Mouse (Mus musculus) forebrain, postnatal 0 days (tissue): ENCODE measurements around the gene Adamts9. TPM values are rescaled to one million over a fixed set of nuclear protein-coding genes. Genes with fewer than 3 reads are reported as not detected.

Experiments used
- ATAC-seq: fragments of 200-750 bp; cut with Nextera tagmentation; 2 replicates; pipeline ENCODE4 v1.8.0; 2017; ENCODE audit warnings: mild to moderate bottlenecking, moderate library complexity
- DNase-seq: peaks from one replicate; pipeline ENCODE4 v3.0.0-alpha.2; 2015
- H3K27ac ChIP-seq: fragments of 300-500 bp; sonication (generic); 2 replicates; pipeline ENCODE4 v1.5.1; 2014; ENCODE audit warnings: low read depth, mild to moderate bottlenecking, antibody characterized with exemption, low read length, moderate library complexity, mixed read lengths
- H3K27me3 ChIP-seq: fragments of 300-500 bp; sonication (generic); 2 replicates; pipeline ENCODE4 v1.6.1; 2014; ENCODE audit warnings: mild to moderate bottlenecking, low read length, mixed read lengths; ENCODE audit not compliant: insufficient read depth
- H3K36me3 ChIP-seq: fragments of 300-500 bp; sonication (generic); 2 replicates; pipeline ENCODE4 v1.6.1; 2014; ENCODE audit warnings: mild to moderate bottlenecking, moderate library complexity; ENCODE audit not compliant: insufficient read depth
- H3K4me1 ChIP-seq: fragments of 300-500 bp; sonication (generic); 2 replicates; pipeline ENCODE4 v1.6.1; 2014; ENCODE audit warnings: antibody characterized with exemption; ENCODE audit not compliant: insufficient read depth
- H3K4me2 ChIP-seq: fragments of 300-500 bp; sonication (generic); 2 replicates; pipeline ENCODE4 v1.6.1; 2014; ENCODE audit warnings: low read depth, mild to moderate bottlenecking, moderate library complexity
- H3K4me3 ChIP-seq: fragments of 300-500 bp; sonication (generic); 2 replicates; pipeline ENCODE4 v1.5.1; 2014; ENCODE audit warnings: low read depth, low read length, mixed read lengths
- H3K9ac ChIP-seq: fragments of 300-500 bp; sonication (generic); 2 replicates; pipeline ENCODE4 v1.6.1; 2014; ENCODE audit warnings: mild to moderate bottlenecking
- H3K9me3 ChIP-seq: fragments of 300-500 bp; sonication (generic); 2 replicates; pipeline ENCODE4 v1.6.1; 2016; ENCODE audit warnings: low read length
- CTCF ChIP-seq: sonication (generic); IDR thresholded peaks from 2 replicates; pipeline ENCODE4 v1.5.1; 2016; ENCODE audit warnings: antibody characterized with exemption, control low read depth, low read depth
- WGBS: fragments of 180-500 bp; shearing (Covaris S2); extraction: QIAGEN DNeasy Blood & Tissue Kit; methylation state at CpG from one replicate; pipeline ENCODE4 v1.1.7; 2014; 5-methylcytosine and 5-hydroxymethylcytosine counted together
- polyA plus RNA-seq: library from polyadenylated mRNA; unstranded; fragments of >200 nt; fragmentation: Nextera tagmentation; extraction: Ambion mirVana; gene quantifications from 2 replicates; pipeline ENCODE4 v1.2.1, GENCODE M21; 2015
- total RNA-seq: library from RNA; depleted of rRNA; stranded (reverse); fragments of >200 nt; gene quantifications from 2 replicates; pipeline ENCODE4 v1.2.3, GENCODE M21; 2014

Adamts9 gene
- total and polyA plus RNA-seq, 2 experiments from 2014 or later: 0.62 to 7.3 TPM

- no peak for TF ChIP-seq CTCF
- H3K9ac ChIP-seq: no peak overlapping the region
- no peaks in the 10 kb centered on the region for H3K4me1 ChIP-seq
- WGBS: 92% methylated on average over 5 of the region's 5 CpGs
- ATAC-seq: no peak
- no peaks in the 10 kb centered on the region for H3K9me3 ChIP-seq
- H3K4me3 ChIP-seq: no peak overlapping the region
- no peak overlapping the region for H3K4me2 ChIP-seq
- no peaks in the 10 kb centered on the region for H3K27me3 ChIP-seq
- H3K27ac ChIP-seq: no peak overlapping the region
- no peaks in the 10 kb centered on the region for H3K36me3 ChIP-seq
- DNase-seq: no peak
These were observed 15.0 kb downstream of the Adamts9 start for GRCm38 (mm10) chr6:92928261-92928660.

GRCm38 (mm10) chr6:92924536-92924935 is 18.8 kb downstream of the Adamts9 start:
- no peak overlapping the region for H3K4me2 ChIP-seq
- no peaks in the 10 kb centered on the region for H3K9me3 ChIP-seq
- WGBS: 49% methylated on average over 8 of the region's 8 CpGs
- H3K27me3 ChIP-seq: no peaks in the 10 kb centered on the region
- no peak overlapping the region for H3K27ac ChIP-seq
- H3K36me3 ChIP-seq: no peaks in the 10 kb centered on the region
- no peaks in the 10 kb centered on the region for H3K4me1 ChIP-seq
- no peak for ATAC-seq
- DNase-seq: peak; percentile 15
- H3K9ac ChIP-seq: no peak overlapping the region
- TF ChIP-seq CTCF: no peak
- no peak overlapping the region for H3K4me3 ChIP-seq

GRCm38 (mm10) chr6:92921843-92922242 is 21.4 kb downstream of the Adamts9 start:
- no peak overlapping the region for H3K27ac ChIP-seq
- no peak for TF ChIP-seq CTCF
- no peaks in the 10 kb centered on the region for H3K27me3 ChIP-seq
- no peaks in the 10 kb centered on the region for H3K9me3 ChIP-seq
- 33% methylated on average over 4 of the region's 4 CpGs for WGBS
- no peaks in the 10 kb centered on the region for H3K4me1 ChIP-seq
- no peak overlapping the region for H3K4me3 ChIP-seq
- DNase-seq (no peak), ATAC-seq (no peak)
- H3K4me2 ChIP-seq: no peak overlapping the region
- H3K36me3 ChIP-seq: no peaks in the 10 kb centered on the region
- H3K9ac ChIP-seq: no peak overlapping the region

GRCm38 (mm10) chr6:92920938-92921689 is 22.2 kb downstream of the Adamts9 start:
- ATAC-seq: no peak
- 70% methylated on average over 10 of the region's 10 CpGs for WGBS
- H3K27ac ChIP-seq: no peak overlapping the region

DNA sequence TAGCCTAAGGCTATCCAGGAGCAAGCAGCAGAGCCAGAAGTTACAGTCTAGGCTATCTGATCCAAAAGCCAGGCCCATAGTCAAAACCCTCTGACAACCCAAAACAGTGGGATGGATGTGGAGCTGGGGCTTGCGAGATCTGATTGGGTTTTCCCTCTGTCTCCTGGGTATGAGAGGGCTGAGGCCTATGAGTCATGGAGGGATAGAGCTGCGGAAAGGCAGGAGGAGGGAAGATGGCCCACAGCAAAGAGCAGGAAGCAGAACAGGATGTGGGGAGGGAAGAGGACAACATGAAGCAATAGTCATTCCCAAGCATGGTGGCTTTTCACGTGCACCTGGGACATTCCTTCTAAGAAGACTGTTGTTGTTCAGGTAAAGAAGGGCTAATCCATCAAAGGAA is 32.7 kb downstream of the Adamts9 start:
- H3K4me1 ChIP-seq: no peaks in the 10 kb centered on the region
- ATAC-seq: no peak
- no peak overlapping the region for H3K27ac ChIP-seq
- H3K4me2 ChIP-seq: no peak overlapping the region
- H3K9me3 ChIP-seq: no peaks in the 10 kb centered on the region
- H3K9ac ChIP-seq: no peak overlapping the region
- no peaks in the 10 kb centered on the region for H3K36me3 ChIP-seq
- H3K27me3 ChIP-seq: no peaks in the 10 kb centered on the region
- 93% methylated on average over 3 of the region's 3 CpGs for WGBS
- H3K4me3 ChIP-seq: no peak overlapping the region
- TF ChIP-seq CTCF: no peak
- no peak for DNase-seq

More at GRCm38 (mm10) chr6:92920938-92921689, 22.2 kb downstream of the Adamts9 start:
- Histone ChIP-seq H3K9ac (no peak overlapping the region), H3K36me3 (no peaks in the 10 kb centered on the region), H3K4me3 (no peak overlapping the region), H3K9me3 (no peaks in the 10 kb centered on the region), H3K4me1 (no peaks in the 10 kb centered on the region), H3K4me2 (no peak overlapping the region), H3K27me3 (no peaks in the 10 kb centered on the region)
- DNase-seq: no peak
- TF ChIP-seq CTCF: no peak

DNA sequence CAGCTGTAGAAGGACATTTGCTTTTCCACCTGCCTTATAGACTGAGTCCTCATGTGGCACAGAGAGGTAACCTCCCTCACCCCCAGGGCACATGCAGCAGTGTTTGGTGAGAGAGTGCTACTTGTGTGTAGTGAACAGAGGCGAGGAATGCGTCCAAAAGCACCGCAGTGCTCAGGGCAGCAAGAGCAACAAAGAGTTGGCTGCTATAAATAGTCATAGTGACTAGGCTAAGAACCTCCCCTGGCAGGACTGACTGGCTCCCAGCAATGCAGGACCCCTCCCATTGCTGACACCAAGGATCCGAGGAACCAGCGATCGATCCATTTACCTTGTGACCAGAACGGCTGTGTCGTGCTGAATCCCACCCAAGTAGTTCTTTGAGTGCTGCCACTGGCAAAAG is 33.9 kb downstream of the Adamts9 start:
- TF ChIP-seq CTCF: no peak
- no peaks in the 10 kb centered on the region for H3K4me1 ChIP-seq
- H3K27ac ChIP-seq: no peak overlapping the region
- no peaks in the 10 kb centered on the region for H3K9me3 ChIP-seq
- H3K36me3 ChIP-seq: no peaks in the 10 kb centered on the region
- DNase-seq (no peak), ATAC-seq (no peak)
- H3K4me3 ChIP-seq: no peak overlapping the region
- H3K9ac ChIP-seq: no peak overlapping the region
- H3K4me2 ChIP-seq: no peak overlapping the region
- no peaks in the 10 kb centered on the region for H3K27me3 ChIP-seq
- 66% methylated on average over 8 of the region's 8 CpGs for WGBS

DNA sequence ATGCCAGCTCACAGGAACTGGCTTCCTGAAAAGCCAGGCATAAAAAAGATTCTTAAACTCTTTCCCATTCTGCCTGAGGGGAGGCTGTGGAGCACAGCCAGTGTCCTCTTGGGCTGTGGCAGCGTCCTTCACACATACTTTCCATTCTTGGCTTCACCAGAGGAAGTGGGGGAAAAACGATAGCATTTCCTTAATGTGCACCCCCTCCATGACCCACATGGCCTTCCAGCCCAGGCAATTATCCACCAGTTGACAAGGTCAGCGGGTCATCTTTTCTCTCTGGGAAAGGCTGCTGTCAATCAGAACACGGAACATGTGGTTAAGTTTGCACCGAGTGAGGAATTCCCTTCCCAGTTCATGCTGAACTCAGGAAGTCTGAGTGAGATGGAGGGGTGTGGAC is 37.4 kb downstream of the Adamts9 start:
- WGBS: 39% methylated on average over 5 of the region's 5 CpGs

More for the DNA sequence above, 37.4 kb downstream of the Adamts9 start:
- Histone ChIP-seq H3K36me3 (no peaks in the 10 kb centered on the region), H3K4me3 (no peak overlapping the region), H3K27me3 (no peaks in the 10 kb centered on the region), H3K9me3 (no peaks in the 10 kb centered on the region), H3K4me2 (no peak overlapping the region), H3K9ac (no peak overlapping the region), H3K4me1 (no peaks in the 10 kb centered on the region), H3K27ac (no peak overlapping the region)
- no peak for TF ChIP-seq CTCF
- DNase-seq: no peak
- ATAC-seq: no peak
